Mouse (Mus musculus): ENCODE results near the gene Sept6.
A peak's percentile ranks its signal among the peaks of the same experiment; 100 is the strongest.
"Not testable (repeated sequence)": the region's sequence is repeated elsewhere in the genome, so short reads cannot be mapped to it uniquely, and the experiment has no call there.

The Sept6 gene

DNA sequence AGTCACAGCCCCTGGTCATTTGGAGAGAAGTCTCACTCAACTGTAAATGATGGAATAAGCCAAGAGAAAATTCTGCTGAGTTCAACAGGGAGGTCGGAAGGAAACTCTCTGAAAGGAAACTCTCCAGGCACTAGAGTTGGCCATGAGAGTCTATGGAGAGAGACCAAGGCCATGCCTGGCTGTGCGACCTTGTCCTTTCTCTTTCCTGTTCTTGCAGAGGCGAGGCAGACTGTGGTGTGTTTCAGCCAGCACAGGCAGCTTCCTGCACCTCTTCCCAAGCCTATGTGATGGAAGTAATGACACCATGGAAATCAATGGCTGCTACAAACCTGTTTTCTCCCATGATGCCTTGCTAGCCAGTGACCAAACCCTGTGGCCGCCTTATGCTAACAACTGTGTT is 20.4 kb downstream of the Sept6 start:
- DNase-seq (ENCODE audit: low read depth): no peak

- DNase-seq (ENCODE audit: low read depth): no peak
Measured at GRCm38 (mm10) chrX:36969501-36969900, 22.1 kb downstream of the Sept6 start.

GRCm38 (mm10) chrX:36956674-36957073 is 34.9 kb downstream of the Sept6 start:
- no peak for DNase-seq (ENCODE audit: low read depth)

DNA sequence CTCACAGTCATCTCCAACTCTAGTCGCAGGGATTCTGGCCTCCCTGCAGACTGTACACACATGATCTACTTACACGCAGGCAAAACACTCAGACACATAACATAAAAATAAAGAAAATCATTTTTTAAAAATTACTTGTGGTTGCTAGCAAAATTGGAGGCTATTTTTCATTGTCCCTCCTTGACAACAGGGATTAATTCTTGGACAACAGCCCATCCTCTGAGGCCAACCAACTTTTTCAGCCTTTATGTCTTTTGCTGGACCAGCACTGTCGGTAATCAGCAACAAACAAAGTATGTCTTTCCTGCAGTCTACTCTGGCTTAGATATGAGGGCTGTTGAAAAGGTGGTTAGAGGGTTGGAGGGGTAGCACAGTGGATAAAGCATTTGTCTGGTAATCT is 50.5 kb downstream of the Sept6 start:
- no peak for DNase-seq (ENCODE audit: low read depth)

- DNase-seq (ENCODE audit: low read depth): peak; percentile 58
Measured at GRCm38 (mm10) chrX:36939806-36940413, 51.7 kb downstream of the Sept6 start.

DNA sequence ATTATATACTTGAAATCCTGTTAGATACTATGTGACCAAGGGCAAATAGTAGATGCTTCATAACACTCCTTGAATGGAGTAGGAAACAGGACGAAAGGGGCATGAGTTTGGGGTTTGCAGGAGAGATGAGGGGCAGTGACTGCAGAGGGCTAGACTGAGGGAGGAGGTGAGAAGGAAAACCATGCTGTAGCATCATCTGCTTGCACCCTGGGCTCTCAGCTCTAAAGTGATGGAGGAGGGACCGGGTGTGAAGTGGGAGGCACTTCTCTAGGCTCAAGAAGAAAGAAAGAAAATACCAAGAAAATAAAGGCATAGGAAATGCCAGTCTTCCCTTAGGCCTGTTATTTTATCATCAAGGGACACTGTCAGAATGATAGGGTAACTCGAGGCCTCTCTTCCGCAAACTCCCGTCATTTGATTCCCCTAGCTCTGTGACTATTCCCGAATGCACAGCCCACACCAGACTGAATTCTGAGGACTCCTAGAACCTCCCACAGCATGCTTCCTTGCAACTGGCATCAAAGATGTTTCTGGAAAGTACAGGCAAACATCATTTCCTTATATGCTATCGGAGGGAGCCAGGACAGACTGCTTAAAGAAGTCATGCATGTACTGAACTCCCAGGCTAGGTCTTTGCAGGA is 56.1 kb downstream of the Sept6 start:
- DNase-seq (ENCODE audit: low read depth): no peak

GRCm38 (mm10) chrX:36930574-36930973 is 61.0 kb downstream of the Sept6 start:
- no peak for DNase-seq (ENCODE audit: low read depth)

GRCm38 (mm10) chrX:36929694-36930093 is 61.9 kb downstream of the Sept6 start:
- DNase-seq (ENCODE audit: low read depth): no peak

GRCm38 (mm10) chrX:36928791-36929190 is 62.8 kb downstream of the Sept6 start:
- no peak for DNase-seq (ENCODE audit: low read depth)

DNA sequence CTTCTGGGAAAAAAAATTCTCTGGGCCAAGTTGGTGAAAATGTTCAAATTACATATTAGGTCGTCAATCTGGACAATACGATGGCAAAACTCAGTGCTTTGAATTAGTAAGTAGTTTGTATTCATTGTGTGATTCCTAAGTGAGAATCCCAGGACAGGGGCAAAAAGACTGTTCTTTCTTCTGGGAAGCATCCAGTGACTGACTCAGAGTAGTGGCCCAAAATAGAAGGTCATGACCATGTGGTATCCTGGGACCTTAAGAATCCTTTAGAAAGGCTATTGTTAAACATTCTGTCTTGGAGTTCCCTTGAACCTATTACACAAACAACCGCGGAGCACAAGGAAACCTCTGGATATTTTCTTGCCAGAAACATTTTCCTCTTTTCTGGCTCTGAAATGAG is 70.2 kb downstream of the Sept6 start:
- DNase-seq (ENCODE audit: low read depth): no peak

DNA sequence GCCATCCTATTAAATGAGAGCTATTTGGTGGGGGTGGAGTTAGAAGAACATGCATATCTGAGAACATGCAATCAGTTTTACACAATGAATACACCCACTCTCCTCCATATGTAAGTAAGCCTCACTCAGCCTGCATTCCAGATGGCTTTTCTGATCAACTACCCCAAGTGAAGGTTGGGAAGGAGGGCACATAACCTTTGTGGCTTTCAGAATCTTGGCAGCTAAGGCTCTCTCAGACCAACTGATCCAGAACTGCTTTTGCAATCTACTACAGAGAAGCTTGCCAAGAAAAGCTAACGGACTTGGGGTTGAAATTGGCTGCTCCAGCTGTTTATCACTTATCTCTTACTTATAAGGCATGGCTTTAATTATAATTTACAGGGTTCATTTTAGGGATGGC is 73.8 kb downstream of the Sept6 start:
- no peak for DNase-seq (ENCODE audit: low read depth)

- no peak for DNase-seq (ENCODE audit: low read depth)
Measured at GRCm38 (mm10) chrX:36911343-36911742, 80.3 kb downstream of the Sept6 start.

GRCm38 (mm10) chrX:36906539-36906938 is 85.1 kb downstream of the Sept6 start:
- no peak for DNase-seq (ENCODE audit: low read depth)

DNA sequence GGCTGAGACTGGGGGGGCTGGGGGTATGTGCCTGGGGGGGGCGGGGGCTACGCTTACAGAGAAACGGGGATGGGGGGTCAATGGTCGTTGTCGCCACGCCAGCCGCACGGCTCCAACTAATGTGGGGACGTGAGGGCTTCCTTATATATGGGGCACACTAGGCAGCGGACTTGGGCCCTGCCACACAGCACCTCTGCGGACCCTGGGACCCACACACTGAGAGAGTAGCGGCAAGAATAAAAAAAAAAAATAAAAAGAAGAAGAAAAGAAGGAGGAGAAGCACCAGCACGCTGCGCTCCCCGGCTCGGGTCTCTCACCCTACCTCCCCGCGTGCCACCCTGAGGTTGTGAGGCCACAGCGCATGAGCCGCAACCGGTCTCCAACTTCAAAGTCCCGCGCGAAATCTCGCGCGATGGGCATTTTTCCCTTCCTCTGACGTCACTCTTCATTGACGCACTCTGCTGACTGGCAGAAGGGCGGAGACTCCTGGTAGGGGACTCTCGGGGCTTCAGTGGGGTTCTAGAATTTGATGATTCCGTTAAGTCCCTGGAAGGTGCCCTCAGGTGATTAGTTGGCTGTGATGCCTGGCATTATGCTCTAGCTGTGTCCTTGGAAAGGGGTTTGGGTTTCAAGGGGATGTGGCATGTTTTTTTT is 88.4 kb downstream of the Sept6 start:
- DNase-seq (ENCODE audit: low read depth): peak; percentile 74

- no peak for DNase-seq (ENCODE audit: low read depth)
Measured at GRCm38 (mm10) chrX:36902321-36903114, 89.1 kb downstream of the Sept6 start, which contains the start of gene Nkrf. Gene Nkrf (minus strand): TSS chrX:36902899.

- DNase-seq (ENCODE audit: low read depth): no peak
Measured at GRCm38 (mm10) chrX:36901655-36902054, 89.9 kb downstream of the Sept6 start.

GRCm38 (mm10) chrX:36898931-36899330 is 92.7 kb downstream of the Sept6 start:
- not testable (repeated sequence) for DNase-seq (ENCODE audit: low read depth)

GRCm38 (mm10) chrX:36884719-36885118 is 106.9 kb downstream of the Sept6 start:
- no peak for DNase-seq (ENCODE audit: low read depth)

- no peak for DNase-seq (ENCODE audit: low read depth)
Measured at GRCm38 (mm10) chrX:36874704-36875128, 116.9 kb downstream of the Sept6 start.

GRCm38 (mm10) chrX:36874178-36874696 is 117.4 kb downstream of the Sept6 start:
- peak; percentile 35 for DNase-seq (ENCODE audit: low read depth)

- DNase-seq (ENCODE audit: low read depth): no peak
Measured at GRCm38 (mm10) chrX:36873765-36874164, 117.8 kb downstream of the Sept6 start, which contains the start of the genes Ube2a and C330007P06Rik. Gene Ube2a (plus strand): TSS chrX:36873900. Gene C330007P06Rik (minus strand): TSS chrX:36874111.

DNA sequence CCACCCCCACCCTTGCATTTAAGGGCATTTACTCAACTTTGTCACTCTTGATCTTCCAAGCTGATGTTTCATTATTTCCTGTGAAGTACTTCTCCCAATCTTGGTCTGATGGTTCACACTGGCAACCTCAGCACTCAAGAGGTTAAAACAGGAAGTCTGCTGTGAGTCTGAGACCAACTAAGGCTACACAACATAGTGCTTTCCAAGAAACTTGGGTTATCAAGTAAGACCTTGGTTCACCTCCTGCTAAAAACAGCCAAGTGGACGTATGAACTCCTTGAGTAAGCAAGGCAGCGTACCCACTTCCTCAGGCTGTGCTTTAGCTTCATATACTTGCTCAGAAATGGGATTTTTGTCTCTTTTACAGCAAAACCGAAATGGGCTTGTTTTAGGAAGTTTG is 121.2 kb downstream of the Sept6 start:
- DNase-seq (ENCODE audit: low read depth): no peak
